Mouse (Mus musculus) left cerebral cortex, adult 9 months (tissue): Measurements from ENCODE around the gene Olfr1377.
"Not testable (repeated sequence)": the region's sequence is repeated elsewhere in the genome, so short reads cannot be mapped to it uniquely, and the experiment has no call there.

ENCODE experiments used
- DNase-seq, 2 experiments: peaks; one replicate each; pipeline ENCODE4 v3.0.0; 2022; ENCODE audit warnings: low spot score in 2 of 2

The Olfr1377 gene

DNA sequence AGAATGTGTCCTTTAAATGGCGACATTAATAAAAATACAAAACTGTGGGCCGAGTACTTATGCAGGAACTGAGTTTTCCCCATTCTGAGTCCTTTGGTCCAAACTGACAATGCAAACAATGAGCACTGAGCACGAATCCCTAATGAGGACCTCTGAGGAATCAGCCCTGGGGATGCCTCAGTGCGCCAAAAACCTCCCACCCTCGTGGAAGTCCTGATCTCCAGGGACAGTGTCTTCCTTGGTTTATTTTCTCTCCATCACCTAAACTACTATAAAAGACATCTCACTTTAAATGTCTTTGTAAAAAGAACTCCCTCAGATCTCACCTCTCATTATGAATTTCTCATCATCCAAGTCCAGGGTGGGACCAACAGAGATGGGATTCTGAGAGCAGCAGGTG is at the start of gene Olfr1377:
Olfr1377 (plus strand) TSS at position 301 of the 400 bp plus-strand sequence.
- DNase-seq = no peak

DNA sequence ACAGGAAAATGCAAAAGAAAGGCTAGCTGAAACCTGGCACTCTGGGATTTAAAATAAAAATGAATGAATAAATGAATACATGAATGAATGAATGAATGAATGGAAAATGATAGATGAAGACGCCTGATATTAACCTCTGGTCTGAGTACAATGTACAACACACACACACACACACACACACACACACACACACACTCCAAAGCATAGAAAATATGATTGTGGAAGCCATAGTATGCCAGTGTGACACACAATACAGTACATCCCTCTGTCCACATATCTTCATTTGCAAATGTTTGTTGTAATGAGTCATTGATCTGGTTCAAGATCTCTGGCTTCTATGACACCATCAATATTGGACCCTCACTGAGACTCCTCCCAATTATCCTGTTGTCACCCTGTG is 49.7 kb upstream of the Olfr1377 start:
- no peak for DNase-seq

DNA sequence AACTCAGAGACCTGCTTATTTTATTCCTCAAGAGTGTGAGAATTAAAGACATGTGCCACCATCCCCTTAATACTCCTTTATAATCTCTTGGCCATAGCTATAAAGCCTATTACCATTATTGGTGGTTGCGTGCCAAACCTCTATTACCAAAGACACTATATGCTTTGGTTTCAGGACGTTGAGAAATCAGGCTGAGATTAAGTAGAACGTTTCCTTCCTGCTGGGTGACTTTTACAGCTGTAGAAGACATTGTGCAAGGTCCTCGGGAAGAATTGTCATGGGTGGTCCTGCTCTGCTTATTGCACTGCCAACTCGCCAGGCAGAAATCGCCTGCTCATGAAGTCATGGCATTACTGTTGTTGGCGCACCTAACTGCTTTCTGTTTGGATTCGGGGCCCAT is 43.3 kb upstream of the Olfr1377 start:
- no peak for DNase-seq

DNA sequence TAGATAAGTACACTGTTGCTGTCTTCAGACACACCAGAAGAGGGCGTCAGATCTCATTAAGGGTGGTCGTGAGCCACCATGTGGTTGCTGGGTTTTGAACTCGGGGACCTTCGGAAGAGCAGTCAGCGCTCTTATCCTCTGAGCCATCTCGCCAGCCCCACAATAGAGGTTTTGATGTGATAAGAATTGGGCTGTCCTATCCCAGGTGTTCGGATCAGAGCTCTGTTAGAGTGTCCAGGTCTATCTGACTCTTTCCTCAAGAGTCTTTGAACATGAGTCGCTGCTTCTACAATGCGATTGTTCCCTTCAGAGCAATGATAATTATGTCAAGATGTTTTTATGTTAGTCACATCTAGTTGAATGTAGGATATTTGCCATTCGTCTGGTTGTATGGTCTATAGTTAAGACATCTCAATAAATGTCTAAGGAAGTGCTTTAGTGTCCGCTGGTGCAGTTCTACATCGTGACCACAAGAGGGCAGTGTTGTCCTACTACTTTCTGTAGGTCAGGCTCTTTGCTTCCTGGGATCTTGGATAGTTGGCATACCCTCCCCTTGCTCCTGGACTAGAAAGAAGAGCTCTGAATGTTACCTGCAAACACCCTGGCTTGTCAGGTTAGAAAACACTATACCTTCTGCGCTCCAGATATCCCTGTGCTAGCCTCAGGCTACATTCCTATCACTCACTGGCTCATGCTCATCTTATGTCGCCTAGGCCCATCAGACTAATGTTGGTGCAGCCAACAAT is 42.0 kb upstream of the Olfr1377 start:
- peak in 1 of 2 experiments; percentile 38 for DNase-seq

DNA sequence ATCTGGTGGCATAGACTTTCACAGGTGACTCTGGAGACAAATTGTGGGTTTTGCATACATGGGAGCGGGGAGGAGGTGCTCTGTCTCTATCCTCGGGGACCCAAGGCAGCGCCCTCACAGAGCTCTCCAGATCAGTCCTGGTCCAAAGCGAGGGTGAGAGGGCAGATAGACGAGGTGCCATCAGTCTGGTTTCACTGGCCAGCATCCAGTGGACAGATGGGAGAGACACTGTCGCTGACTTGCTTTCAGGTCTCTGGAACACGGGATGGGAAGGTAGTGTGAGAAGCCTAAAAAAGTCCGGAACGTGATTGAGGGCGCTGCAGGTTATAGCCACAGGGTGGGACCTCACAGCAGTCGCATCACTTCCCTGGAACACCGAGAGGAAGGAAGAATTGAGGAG is 39.4 kb upstream of the Olfr1377 start:
- no peak for DNase-seq

DNA sequence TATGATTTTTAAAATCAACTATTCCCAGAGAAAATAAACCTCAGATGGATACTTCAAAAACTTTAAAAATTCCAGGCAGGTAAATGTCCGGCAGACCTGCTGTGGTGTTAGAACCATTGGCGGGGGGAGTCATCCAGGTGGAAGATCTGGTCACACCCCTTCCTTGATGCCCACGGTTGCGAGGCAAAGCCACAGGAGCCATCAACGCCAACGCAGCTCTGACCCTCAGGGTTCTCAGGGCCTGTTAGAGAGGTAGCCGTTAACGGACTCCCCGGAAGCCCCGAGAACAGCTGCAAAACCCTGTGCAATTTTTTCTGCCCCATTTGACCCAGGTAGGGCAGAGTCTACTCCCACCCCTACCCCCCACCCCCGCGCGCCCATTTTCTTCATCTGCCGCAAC is 38.3 kb upstream of the Olfr1377 start, which contains the start of gene 4933414I15Rik:
4933414I15Rik (minus strand) TSS at position 260 of the 400 bp plus-strand sequence.
- no peak for DNase-seq

DNA sequence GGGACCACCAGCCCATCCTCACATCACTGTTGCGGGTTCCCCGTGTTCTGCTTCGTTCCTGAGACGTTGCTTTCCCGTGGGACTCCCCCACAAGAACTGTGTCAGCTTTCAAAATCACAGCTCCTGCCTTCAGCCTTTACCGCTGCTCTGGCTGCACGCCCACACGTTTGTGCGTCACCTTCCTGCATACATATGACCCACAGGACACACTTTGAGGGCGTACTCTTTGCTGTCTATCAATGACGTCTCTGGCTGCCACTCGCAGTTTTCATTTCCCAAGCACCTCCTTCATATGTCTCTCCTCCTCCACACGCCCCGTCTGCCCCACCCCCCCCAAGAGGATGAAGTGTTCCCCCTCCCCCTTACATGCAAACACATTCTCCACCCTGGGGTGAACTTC is 29.5 kb upstream of the Olfr1377 start:
- peak; percentile 20 to 52 for DNase-seq

DNA sequence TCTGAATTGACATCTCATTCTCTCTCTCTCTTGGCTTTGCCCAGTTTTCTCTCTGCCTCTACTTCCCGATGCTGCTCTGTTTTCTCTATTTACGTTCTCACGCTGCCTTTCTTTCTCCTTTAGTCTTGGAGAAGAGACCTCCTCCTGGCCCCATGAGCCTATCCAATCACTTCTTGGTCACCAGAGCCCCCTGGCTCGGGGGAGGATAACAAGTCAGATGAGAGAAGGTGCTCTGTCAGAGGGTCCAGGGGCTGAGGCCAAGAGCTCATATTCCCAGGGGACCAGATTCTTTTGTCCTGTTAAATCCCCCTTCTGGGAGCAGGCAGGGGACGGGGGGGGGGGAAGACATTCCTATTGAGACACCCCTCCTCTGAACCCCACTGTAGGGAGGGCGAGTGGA is 28.1 kb upstream of the Olfr1377 start, which contains the start of gene Prop1:
Prop1 (minus strand) TSS at position 101 of the 400 bp plus-strand sequence.
- no peak for DNase-seq

DNA sequence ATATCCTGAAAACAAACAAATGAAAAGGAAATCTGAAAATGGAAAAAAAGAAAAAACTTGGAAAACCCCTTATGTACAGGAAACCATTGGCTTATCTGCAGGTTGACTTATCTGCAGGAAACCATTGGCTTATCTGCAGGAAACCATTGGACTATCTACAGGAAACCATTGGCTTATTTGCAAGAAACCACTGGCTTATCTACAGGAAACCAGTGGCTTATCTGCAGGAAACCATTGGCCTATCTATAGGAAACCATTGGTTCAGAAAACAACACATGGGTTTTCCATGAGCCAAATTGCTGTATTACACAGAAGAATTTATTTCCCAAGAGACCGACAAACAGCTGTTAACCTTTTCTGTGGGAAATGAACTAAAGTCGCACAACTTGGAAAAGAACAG is 16.9 kb upstream of the Olfr1377 start:
- DNase-seq = no peak

DNA sequence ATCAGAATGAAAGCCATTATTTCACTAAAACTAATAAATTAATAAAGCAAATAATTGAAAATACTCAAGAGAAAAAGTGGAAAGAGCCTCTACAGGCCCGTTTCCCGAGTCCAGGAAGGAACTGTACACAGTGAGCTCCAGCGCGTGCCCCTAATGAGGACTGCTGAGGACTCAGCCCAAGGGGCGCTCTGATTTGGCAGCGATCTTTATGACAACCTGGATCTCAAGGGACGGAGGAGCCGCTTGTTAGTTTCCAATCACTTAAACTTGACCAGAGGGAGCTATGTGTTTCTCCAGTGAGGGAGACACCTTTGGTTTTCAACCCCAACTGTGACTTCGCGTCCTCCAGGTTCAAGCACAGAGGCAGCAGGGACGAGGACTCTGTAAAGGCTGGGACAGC is 15.5 kb upstream of the Olfr1377 start, which contains the start of gene Olfr1378:
Olfr1378 (plus strand) TSS at position 301 of the 400 bp plus-strand sequence.
- DNase-seq = no peak

DNA sequence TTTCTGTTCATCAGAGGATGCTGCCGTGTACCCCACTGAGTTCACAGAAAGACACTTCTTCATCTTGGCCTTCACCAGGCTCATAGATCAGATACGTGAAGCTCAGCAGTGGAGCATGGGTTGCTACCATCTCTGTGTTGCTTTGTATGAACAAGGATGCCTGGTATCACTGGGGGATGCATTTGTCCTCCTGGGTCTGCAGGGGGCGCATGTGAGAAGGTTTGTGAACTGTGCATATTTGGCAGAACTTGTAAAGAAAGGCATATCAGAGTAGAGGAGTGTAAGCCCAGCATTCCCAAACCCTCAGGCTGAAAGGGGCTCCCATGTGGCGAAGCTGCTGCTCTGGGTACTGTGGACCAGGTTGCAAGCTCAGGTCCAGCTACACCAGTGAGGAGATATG is 4.6 kb upstream of the Olfr1377 start:
- DNase-seq = no peak

DNA sequence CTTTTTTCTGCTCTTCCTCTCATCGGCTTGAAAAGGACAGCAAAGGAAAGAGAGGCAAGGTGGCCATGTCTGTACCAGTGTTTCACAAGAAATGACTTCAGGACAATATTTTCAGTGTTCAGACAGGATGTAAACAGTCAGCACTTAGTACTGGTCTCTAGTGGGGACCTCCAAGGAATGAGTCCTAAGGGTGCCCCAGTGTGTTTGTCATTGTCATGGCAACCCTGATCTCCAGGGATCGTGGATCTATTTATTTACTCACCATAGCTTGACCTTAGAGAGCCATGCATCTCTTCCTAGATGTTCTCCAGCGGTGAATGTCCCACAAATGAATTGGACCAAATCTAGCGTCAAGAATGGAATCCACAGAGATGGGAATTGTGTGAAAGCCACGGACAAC is 21.5 kb downstream of the Olfr1377 start, which contains the start of gene Olfr51:
Olfr51 (plus strand) TSS at position 301 of the 400 bp plus-strand sequence.
- DNase-seq = no peak

DNA sequence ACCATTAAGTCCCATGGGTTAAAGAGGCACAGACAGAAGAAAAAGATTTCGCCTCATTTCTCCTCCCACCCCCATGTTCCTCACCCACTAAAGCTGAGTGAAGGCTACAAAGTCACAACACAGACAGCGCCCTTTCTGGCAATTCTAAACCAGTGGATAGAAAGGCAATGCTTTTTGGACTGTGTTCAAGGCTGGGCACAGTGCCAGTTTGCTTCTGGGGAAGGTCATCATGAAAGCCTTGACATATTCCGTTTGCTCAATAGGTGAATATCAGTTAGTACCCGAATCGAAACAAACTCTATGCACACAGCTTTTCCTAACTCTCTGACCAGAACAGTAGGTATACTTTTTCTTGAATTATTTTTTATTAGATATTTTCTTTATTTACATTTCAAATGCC is 30.1 kb downstream of the Olfr1377 start:
- DNase-seq = no peak

DNA sequence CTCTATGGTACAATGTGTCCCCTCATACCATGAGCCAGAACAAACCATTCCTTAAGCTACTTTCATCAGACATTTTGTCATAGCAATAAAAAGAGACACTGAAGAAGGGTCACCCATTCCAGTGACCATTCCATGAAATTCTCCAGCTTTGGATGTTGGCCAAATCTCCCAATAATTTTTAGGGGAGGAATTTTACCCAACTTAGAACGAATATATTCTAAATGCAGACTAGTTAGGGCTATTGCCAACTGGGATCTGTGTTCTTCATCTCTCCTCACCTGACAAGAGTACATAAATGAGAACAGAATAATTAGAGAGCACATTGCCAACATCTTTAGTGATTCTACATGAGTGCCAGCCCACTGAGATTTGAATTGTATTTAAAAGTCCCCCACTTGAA is 32.2 kb downstream of the Olfr1377 start, which contains the start of gene Olfr54:
Olfr54 (plus strand) TSS at position 301 of the 400 bp plus-strand sequence.
- DNase-seq = no peak

DNA sequence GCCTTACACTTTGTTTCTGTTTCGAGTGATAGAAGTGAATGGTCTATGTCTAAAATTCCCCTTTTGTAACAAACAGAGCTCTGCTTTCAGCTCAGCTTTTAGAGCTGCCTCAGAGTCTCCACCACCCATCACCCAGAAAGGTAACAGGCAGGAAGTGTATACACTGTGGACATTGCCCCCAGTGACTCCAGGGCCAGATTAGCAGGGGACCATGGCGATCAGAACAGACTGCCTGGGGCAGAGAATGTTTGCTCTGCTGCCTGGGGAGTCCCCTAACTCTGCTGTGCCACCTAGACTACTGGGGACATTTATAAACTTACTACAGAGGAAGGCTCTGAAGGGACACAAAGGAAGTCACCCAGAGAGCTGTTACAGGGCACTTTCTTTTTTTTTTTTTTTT is 34.6 kb downstream of the Olfr1377 start:
- no peak for DNase-seq

DNA sequence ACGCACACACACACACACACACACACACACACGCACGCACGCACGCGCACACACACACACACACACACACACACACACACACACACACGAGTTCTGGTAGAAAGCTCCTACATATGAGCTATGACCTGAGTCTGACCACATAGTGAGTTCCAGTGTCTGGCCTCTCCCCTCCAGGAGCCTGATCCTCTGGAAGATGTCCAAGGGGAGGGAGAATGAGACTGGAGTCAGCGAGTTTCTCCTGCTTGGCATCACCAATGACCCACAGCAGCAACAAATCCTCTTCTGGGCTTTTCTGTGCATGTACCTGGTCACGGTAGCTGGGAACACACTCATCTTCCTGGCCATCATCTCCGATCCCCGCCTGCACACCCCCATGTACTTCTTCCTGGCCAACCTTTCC is 45.0 kb downstream of the Olfr1377 start:
- not testable (repeated sequence) for DNase-seq

DNA sequence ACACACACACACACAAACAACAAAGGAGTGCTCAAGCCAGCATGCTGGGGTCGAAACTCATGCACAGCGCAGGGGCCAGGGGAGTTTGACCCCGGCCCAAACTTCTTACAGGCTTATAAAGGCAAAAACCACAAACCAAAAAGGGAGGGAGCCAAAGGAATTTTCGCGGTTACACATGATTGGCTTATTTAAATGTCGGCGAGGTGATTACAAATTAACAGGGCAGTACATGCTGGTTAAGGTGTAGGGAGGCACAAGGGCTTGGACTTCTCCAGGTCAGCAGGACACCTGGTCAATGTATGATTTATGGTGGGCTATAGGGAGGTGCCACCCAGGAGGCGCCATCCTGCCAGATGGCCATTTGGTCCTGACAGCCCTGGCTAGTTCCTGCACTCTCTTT is 47.6 kb downstream of the Olfr1377 start:
- DNase-seq = not testable (repeated sequence)

DNA sequence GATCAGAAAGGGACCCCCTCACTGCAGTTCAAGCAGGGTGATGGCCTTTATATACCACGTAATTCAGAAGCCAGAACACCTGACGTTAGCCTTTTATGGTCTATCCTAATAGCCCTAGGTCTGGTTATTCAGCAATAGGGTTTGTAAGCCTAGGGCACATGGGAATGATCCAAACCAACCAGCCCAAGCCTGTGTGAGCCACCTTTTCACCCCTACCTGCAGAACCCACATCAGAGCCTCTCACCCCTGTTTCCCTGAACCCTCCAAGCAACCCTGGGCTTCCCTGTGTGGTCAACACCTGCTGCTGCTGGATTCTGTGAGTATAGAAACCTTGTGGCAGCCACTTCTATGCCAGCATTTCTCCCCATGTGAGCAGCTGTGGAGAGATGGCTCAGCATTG is 48.5 kb downstream of the Olfr1377 start:
- no peak for DNase-seq

DNA sequence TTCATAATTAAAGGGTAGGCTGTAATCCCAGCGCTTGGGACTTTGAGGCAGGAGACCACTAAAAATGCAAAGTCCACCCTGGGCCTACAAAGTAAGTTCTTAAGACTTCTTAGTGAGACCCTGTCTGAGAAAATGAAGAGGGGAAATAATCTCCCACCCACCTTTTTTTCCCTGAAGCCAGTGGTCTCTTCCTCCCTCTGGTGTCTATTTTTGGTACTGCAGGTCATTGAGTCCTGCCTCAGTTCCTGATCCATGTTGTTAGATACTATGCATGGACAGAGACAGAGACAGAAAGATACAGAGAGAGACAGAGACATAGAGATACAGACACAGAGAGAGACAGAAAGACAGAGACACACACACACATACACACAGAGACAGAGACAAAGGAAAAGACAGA is 51.1 kb downstream of the Olfr1377 start:
- peak in 1 of 2 experiments; percentile 11 for DNase-seq

DNA sequence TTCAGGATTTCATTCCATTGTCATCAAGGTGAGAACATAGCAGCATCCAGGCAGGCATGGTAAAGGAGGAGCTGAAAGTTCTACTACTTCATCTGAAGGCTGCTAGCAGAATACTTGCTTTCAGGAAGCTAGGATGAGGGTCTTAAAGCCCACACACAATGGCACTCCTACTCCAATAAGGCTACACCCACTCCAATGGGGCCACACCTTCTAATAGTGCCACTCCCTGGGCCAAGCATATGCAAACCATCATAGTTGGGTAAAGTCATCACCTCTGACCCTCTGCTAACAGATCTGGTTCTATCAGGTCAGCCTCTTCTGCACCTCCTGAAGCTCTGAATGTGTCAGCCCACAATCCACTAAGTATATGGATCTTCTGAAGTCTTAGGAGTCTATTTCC is 52.4 kb downstream of the Olfr1377 start:
- DNase-seq = not testable (repeated sequence)

DNA sequence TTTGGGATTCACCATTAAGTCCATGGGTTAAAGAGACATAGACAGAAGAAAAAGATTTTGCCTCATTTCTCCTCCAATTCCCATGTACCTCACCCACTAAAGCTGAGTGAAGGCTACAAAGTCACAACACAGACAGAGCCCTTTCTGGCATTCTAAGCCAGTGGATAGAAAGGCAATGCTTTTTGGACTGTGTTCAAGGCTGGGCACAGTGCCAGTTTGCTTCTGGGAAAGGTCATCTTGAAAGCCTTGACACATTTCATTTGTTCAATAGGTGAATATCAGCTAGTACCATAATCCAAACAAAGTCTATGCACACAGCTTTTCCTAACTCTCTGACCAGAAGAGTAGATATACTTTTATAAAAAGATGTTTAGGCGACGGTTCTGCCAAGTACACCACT is 54.2 kb downstream of the Olfr1377 start:
- DNase-seq = no peak
